Mouse (Mus musculus) testis, adult 2 months (tissue): ENCODE results near the gene Fkbp8. TPM values are rescaled to one million over a fixed set of nuclear protein-coding genes. Genes with fewer than 3 reads are reported as not detected.

Experiments
- H3K27ac ChIP-seq: fragments of 200-500 bp; 2 replicates; pipeline ENCODE4 v1.5.1; 2012; ENCODE audit warnings: low read depth, low read length; ENCODE audit not compliant: control insufficient read depth, insufficient read depth
- H3K27me3 ChIP-seq: fragments of 200-500 bp; 2 replicates; pipeline ENCODE4 v1.6.1; 2012; ENCODE audit warnings: mild to moderate bottlenecking, low read length, moderate library complexity; ENCODE audit not compliant: control insufficient read depth, insufficient read depth
- H3K36me3 ChIP-seq: fragments of 200-500 bp; 2 replicates; pipeline ENCODE4 v1.6.1; 2012; ENCODE audit warnings: mild to moderate bottlenecking, low read length; ENCODE audit not compliant: control insufficient read depth, insufficient read depth
- H3K4me1 ChIP-seq: fragments of 200-500 bp; 2 replicates; pipeline ENCODE4 v1.6.1; 2012; ENCODE audit warnings: low read length; ENCODE audit not compliant: control insufficient read depth, insufficient read depth
- H3K4me3 ChIP-seq: fragments of 200-500 bp; 2 replicates; pipeline ENCODE4 v1.5.1; 2012; ENCODE audit warnings: low read depth, mild to moderate bottlenecking, low read length, moderate library complexity, mixed read lengths; ENCODE audit not compliant: control insufficient read depth
- CTCF ChIP-seq: fragments of 200-500 bp; IDR thresholded peaks from 2 replicates; pipeline ENCODE4 v1.5.1; 2012; ENCODE audit warnings: low read depth, mild to moderate bottlenecking, inconsistent platforms, low read length, moderate library complexity; ENCODE audit not compliant: control insufficient read depth, insufficient read depth, insufficient replicate concordance
- POLR2A ChIP-seq: fragments of 200-500 bp; IDR thresholded peaks from 2 replicates; pipeline ENCODE4 v1.6.1; 2012; ENCODE audit warnings: low read depth, mild to moderate bottlenecking, inconsistent platforms, low read length, moderate library complexity; ENCODE audit not compliant: control insufficient read depth
- polyA plus RNA-seq: library from polyadenylated mRNA; depleted of rRNA; stranded (reverse); fragments of >200 nt; gene quantifications from 2 replicates; pipeline ENCODE4 v1.2.3, GENCODE M21; 2012

Fkbp8 gene
- polyA plus RNA-seq, 1 experiment = 179 TPM

- H3K27ac ChIP-seq = no peak overlapping the region
- H3K36me3 ChIP-seq = no peaks in the 10 kb centered on the region
- peaks cover 33% of the 10 kb centered on the region for H3K4me1 ChIP-seq
- H3K4me3 ChIP-seq = no peak overlapping the region
- peaks cover 3% of the 10 kb centered on the region for H3K27me3 ChIP-seq
- TF ChIP-seq POLR2A (no peak), CTCF (no peak)
These were observed 32.3 kb upstream of the Fkbp8 start for GRCm38 (mm10) chr8:70495001-70495770.

DNA sequence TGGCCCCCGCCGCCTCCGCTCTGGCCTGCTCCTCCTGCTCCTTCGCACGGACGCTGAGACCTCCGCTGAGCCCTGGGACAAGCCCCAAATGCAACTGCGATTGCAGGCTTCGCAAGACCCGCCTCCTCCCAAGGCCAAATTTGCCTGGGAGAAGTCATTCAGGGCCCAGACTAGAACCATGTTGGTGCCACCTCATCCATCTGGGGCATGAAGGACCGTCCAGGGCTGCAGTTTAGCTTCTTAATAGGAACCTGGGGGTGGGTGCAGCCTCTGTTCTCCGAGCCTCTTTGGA is 31.8 kb upstream of the Fkbp8 start:
- no peaks in the 10 kb centered on the region for H3K36me3 ChIP-seq
- no peak overlapping the region for H3K27ac ChIP-seq
- peaks cover 36% of the 10 kb centered on the region for H3K4me1 ChIP-seq
- TF ChIP-seq POLR2A (no peak), CTCF (no peak)
- H3K4me3 ChIP-seq = no peak overlapping the region
- H3K27me3 ChIP-seq = peaks cover 3% of the 10 kb centered on the region

DNA sequence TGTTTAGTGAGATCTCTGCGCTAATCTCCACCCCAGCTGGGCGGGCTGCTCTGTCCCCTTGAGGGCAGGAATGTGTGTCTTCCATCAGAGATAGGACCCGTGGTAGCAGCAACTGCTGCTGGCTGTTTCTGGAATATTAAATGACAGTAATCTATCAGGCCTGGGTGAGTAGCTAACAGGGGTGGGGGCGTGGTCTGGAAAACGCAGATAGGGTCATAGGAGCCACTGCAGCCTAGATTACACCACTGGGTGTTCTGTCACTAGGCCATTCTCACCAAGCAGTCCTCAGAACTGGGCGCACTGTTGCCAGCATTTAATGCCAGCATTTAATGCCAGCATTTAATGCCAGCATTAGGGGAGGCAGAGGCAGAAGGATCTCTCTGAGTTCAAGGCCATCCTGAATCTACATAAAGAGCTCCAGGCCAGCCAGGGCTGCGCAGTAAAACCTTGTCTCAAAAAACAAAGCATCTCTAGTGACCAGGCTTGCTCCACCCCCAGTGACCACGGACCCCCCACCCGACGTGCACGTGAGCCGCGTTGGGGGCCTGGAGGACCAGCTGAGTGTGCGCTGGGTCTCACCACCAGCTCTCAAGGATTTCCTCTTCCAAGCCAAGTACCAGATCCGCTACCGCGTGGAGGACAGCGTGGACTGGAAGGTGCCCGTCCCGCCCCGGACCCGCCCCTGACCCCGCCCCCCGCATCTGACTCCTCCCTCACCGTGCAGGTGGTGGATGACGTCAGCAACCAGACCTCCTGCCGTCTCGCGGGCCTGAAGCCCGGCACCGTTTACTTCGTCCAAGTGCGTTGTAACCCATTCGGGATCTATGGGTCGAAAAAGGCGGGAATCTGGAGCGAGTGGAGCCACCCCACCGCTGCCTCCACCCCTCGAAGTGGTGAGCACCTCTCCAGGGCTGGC is 26.9 kb upstream of the Fkbp8 start:
- no peak overlapping the region for H3K27ac ChIP-seq
- no peaks in the 10 kb centered on the region for H3K27me3 ChIP-seq
- peak overlapping the region; percentile 82 for H3K4me3 ChIP-seq
- TF ChIP-seq CTCF = no peak
- peak; percentile 39; the same call in 1 of the 2 replicates for TF ChIP-seq POLR2A
- no peaks in the 10 kb centered on the region for H3K36me3 ChIP-seq
- H3K4me1 ChIP-seq = peaks cover 46% of the 10 kb centered on the region

- Histone ChIP-seq H3K4me1 (peaks cover 55% of the 10 kb centered on the region), H3K4me3 (peak overlapping the region; percentile 23), H3K27ac (no peak overlapping the region; the same call in 1 of the 2 replicates), H3K27me3 (no peaks in the 10 kb centered on the region), H3K36me3 (no peaks in the 10 kb centered on the region)
- TF ChIP-seq POLR2A = no peak
These were observed 25.5 kb upstream of the Fkbp8 start for GRCm38 (mm10) chr8:70501820-70502529.

GRCm38 (mm10) chr8:70502540-70502939 is 25.0 kb upstream of the Fkbp8 start:
- Histone ChIP-seq H3K27ac (no peak overlapping the region; the same call in 1 of the 2 replicates), H3K4me1 (peaks cover 56% of the 10 kb centered on the region), H3K4me3 (peak overlapping the region; percentile 23), H3K27me3 (no peaks in the 10 kb centered on the region), H3K36me3 (no peaks in the 10 kb centered on the region)
- TF ChIP-seq POLR2A (no peak), CTCF (no peak)

GRCm38 (mm10) chr8:70503062-70503750 is 24.3 kb upstream of the Fkbp8 start:
- Histone ChIP-seq H3K4me3 (peak overlapping the region; percentile 37), H3K4me1 (peaks cover 56% of the 10 kb centered on the region), H3K27ac (no peak overlapping the region), H3K27me3 (no peaks in the 10 kb centered on the region), H3K36me3 (no peaks in the 10 kb centered on the region)
- TF ChIP-seq POLR2A (no peak), CTCF (peak; percentile 68)
